Mouse (Mus musculus) kidney, embryonic 14.5 days (tissue): ENCODE data around the gene Cwc25. TPM values are rescaled to one million over a fixed set of nuclear protein-coding genes. Genes with fewer than 3 reads are reported as not detected.

Source experiments
- ATAC-seq: fragments of 200-750 bp; cut with Nextera tagmentation; 2 replicates; pipeline ENCODE4 v1.8.0; 2017; ENCODE audit warnings: moderate number of reproducible peaks, mild to moderate bottlenecking, moderate TSS enrichment, moderate library complexity; ENCODE audit not compliant: low FRiP score, low TSS enrichment
- H3K27ac ChIP-seq: fragments of 300-500 bp; sonication (generic); 2 replicates; pipeline ENCODE4 v1.5.1; 2014; ENCODE audit warnings: low read depth, mild to moderate bottlenecking, low read length, moderate library complexity, mixed read lengths
- H3K27me3 ChIP-seq: fragments of 300-500 bp; sonication (generic); 2 replicates; pipeline ENCODE4 v1.6.1; 2014; ENCODE audit warnings: mild to moderate bottlenecking, low read length; ENCODE audit not compliant: control insufficient read depth, insufficient read depth
- H3K36me3 ChIP-seq: fragments of 300-500 bp; sonication (generic); 2 replicates; pipeline ENCODE4 v1.6.1; 2014; ENCODE audit warnings: low read length, mixed read lengths; ENCODE audit not compliant: control insufficient read depth, insufficient read depth
- H3K4me1 ChIP-seq: fragments of 300-500 bp; sonication (generic); 2 replicates; pipeline ENCODE4 v1.6.1; 2014; ENCODE audit warnings: low read length, mixed read lengths; ENCODE audit not compliant: control insufficient read depth, insufficient read depth
- H3K4me2 ChIP-seq: fragments of 300-500 bp; sonication (generic); replicated peaks from 2 replicates; pipeline ENCODE4 v1.6.1; 2014; ENCODE audit warnings: low read depth, mild to moderate bottlenecking, low read length
- H3K4me3 ChIP-seq: fragments of 300-500 bp; sonication (generic); 2 replicates; pipeline ENCODE4 v1.5.1; 2014; ENCODE audit warnings: mild to moderate bottlenecking, low read length
- H3K9ac ChIP-seq: fragments of 300-500 bp; sonication (generic); 2 replicates; pipeline ENCODE4 v1.6.1; 2014; ENCODE audit warnings: low read depth, mild to moderate bottlenecking, low read length, moderate library complexity
- H3K9me3 ChIP-seq: fragments of 300-500 bp; sonication (generic); 2 replicates; pipeline ENCODE4 v1.6.1; 2016; ENCODE audit warnings: low read length; ENCODE audit not compliant: control insufficient read depth
- WGBS: fragments of 180-500 bp; shearing (Covaris S2); extraction: QIAGEN DNeasy Blood & Tissue Kit; methylation state at CpG from one replicate; pipeline ENCODE4 v1.1.7; 2014; 5-methylcytosine and 5-hydroxymethylcytosine counted together
- polyA plus RNA-seq: library from polyadenylated mRNA; unstranded; fragments of >200 nt; fragmentation: Nextera tagmentation; extraction: Ambion mirVana; gene quantifications from 2 replicates; pipeline ENCODE4 v1.2.1, GENCODE M21; 2014

Cwc25 gene
- polyA plus RNA-seq, 1 experiment from 2014 or later = 13.7 TPM

- ATAC-seq = no peak
- no peak overlapping the region; the same call in 1 of the 2 replicates for H3K4me2 ChIP-seq
Observed at GRCm38 (mm10) chr11:97803847-97804246, 37.5 kb upstream of the Cwc25 start.

GRCm38 (mm10) chr11:97802495-97802894, 36.1 kb upstream of the Cwc25 start:
- no peak overlapping the region for H3K4me3 ChIP-seq
- no peak for ATAC-seq
- H3K4me1 ChIP-seq = peaks cover 53% of the 10 kb centered on the region
- H3K36me3 ChIP-seq = 0 out of 2 replicates have a peak, but pooled peaks cover 3% of the 10 kb centered on the region
- H3K9ac ChIP-seq = no peak overlapping the region
- H3K9me3 ChIP-seq = no peaks in the 10 kb centered on the region
- H3K27ac ChIP-seq = no peak overlapping the region
- 47% methylated on average over 6 of the region's 6 CpGs for WGBS
- H3K4me2 ChIP-seq = 0 out of 2 replicates have a peak overlapping the region, but pooled peaks have one; percentile 69
- no peaks in the 10 kb centered on the region for H3K27me3 ChIP-seq

More at GRCm38 (mm10) chr11:97803847-97804246, 37.5 kb upstream of the Cwc25 start:
- Histone ChIP-seq H3K9ac (no peak overlapping the region), H3K9me3 (no peaks in the 10 kb centered on the region), H3K27me3 (no peaks in the 10 kb centered on the region), H3K27ac (peak overlapping the region; percentile 86; the same call in 1 of the 2 replicates), H3K36me3 (0 out of 2 replicates have a peak, but pooled peaks cover 5% of the 10 kb centered on the region), H3K4me1 (peaks cover 66% of the 10 kb centered on the region), H3K4me3 (no peak overlapping the region)
- WGBS = 56% methylated on average over 5 of the region's 5 CpGs

- ATAC-seq = no peak
- Histone ChIP-seq H3K36me3 (0 out of 2 replicates have a peak, but pooled peaks cover 3% of the 10 kb centered on the region), H3K4me1 (peaks cover 49% of the 10 kb centered on the region), H3K4me2 (peak overlapping the region; percentile 69), H3K27ac (no peak overlapping the region), H3K4me3 (peak overlapping the region; percentile 94; the same call in 1 of the 2 replicates), H3K27me3 (no peaks in the 10 kb centered on the region), H3K9me3 (no peaks in the 10 kb centered on the region), H3K9ac (peak overlapping the region; percentile 42; the same call in 1 of the 2 replicates)
- 52% methylated on average over 1 of the region's 1 CpGs for WGBS
Observed at GRCm38 (mm10) chr11:97802194-97802470, 35.8 kb upstream of the Cwc25 start.

- peak overlapping the region; percentile 94 for H3K4me3 ChIP-seq
- H3K4me1 ChIP-seq = peaks cover 44% of the 10 kb centered on the region
- no peak for ATAC-seq
- H3K4me2 ChIP-seq = peak overlapping the region; percentile 69
- no peaks in the 10 kb centered on the region for H3K27me3 ChIP-seq
- H3K9me3 ChIP-seq = no peaks in the 10 kb centered on the region
- peak overlapping the region; percentile 97; the same call in 1 of the 2 replicates for H3K27ac ChIP-seq
- peak overlapping the region; percentile 89; the same call in 1 of the 2 replicates for H3K9ac ChIP-seq
- H3K36me3 ChIP-seq = no peaks in the 10 kb centered on the region
- WGBS = 19% methylated on average over 8 of the region's 8 CpGs
Observed at GRCm38 (mm10) chr11:97801409-97802193, 35.2 kb upstream of the Cwc25 start.

GRCm38 (mm10) chr11:97800691-97801408, 34.5 kb upstream of the Cwc25 start:
- WGBS = 3% methylated on average over 17 of the region's 17 CpGs
- H3K27ac ChIP-seq = peak overlapping the region; percentile 97
- H3K36me3 ChIP-seq = no peaks in the 10 kb centered on the region
- ATAC-seq = no peak
- no peaks in the 10 kb centered on the region for H3K27me3 ChIP-seq
- peak overlapping the region; percentile 89 for H3K9ac ChIP-seq
- peak overlapping the region; percentile 94 for H3K4me3 ChIP-seq
- H3K4me2 ChIP-seq = peak overlapping the region; percentile 69
- H3K9me3 ChIP-seq = no peaks in the 10 kb centered on the region
- peaks cover 37% of the 10 kb centered on the region for H3K4me1 ChIP-seq

- Histone ChIP-seq H3K9ac (peak overlapping the region; percentile 89), H3K4me1 (peaks cover 30% of the 10 kb centered on the region)
Observed at GRCm38 (mm10) chr11:97799994-97800690, 33.8 kb upstream of the Cwc25 start.

GRCm38 (mm10) chr11:97799146-97799993, 33.0 kb upstream of the Cwc25 start:
- H3K4me2 ChIP-seq = peak overlapping the region; percentile 69
- peak overlapping the region; percentile 94 for H3K4me3 ChIP-seq
- WGBS = under 1% methylated on average over 69 of the region's 71 CpGs
- peaks cover 22% of the 10 kb centered on the region for H3K4me1 ChIP-seq
- peak overlapping the region; percentile 97 for H3K27ac ChIP-seq
- no peaks in the 10 kb centered on the region for H3K27me3 ChIP-seq
- no peaks in the 10 kb centered on the region for H3K36me3 ChIP-seq
- H3K9me3 ChIP-seq = no peaks in the 10 kb centered on the region
- peak; percentile 78 for ATAC-seq
- H3K9ac ChIP-seq = peak overlapping the region; percentile 89

More at GRCm38 (mm10) chr11:97799994-97800690, 33.8 kb upstream of the Cwc25 start:
- no peaks in the 10 kb centered on the region for H3K9me3 ChIP-seq
- peak; percentile 67 for ATAC-seq
- H3K4me3 ChIP-seq = peak overlapping the region; percentile 94
- no peaks in the 10 kb centered on the region for H3K36me3 ChIP-seq
- WGBS = under 1% methylated on average over 21 of the region's 43 CpGs
- H3K27ac ChIP-seq = peak overlapping the region; percentile 97
- H3K27me3 ChIP-seq = no peaks in the 10 kb centered on the region
- peak overlapping the region; percentile 69 for H3K4me2 ChIP-seq

- Histone ChIP-seq H3K4me2 (peak within 1 kb of the TSS; percentile 69), H3K4me1 (peaks cover 16% of the 10 kb centered on the region), H3K36me3 (no peaks in the 10 kb centered on the region), H3K27ac (peak within 1 kb of the TSS; percentile 97), H3K9ac (peak within 1 kb of the TSS; percentile 89), H3K4me3 (peak within 1 kb of the TSS; percentile 94), H3K27me3 (no peaks in the 10 kb centered on the region), H3K9me3 (no peaks in the 10 kb centered on the region)
- under 1% methylated on average over 11 of the region's 11 CpGs for WGBS
- peak; percentile 56 for ATAC-seq
Observed at GRCm38 (mm10) chr11:97798782-97799145, 32.4 kb upstream of the Cwc25 start, which contains the start of gene Lasp1. Gene Lasp1, plus strand, starts transcription at chr11:97799000.
